Mouse (Mus musculus) v-Abl transformed pro-B cells (cell line): ENCODE measurements around the gene Sbk3.

Experiments
- in situ Hi-C, 2 experiments: fragments of 400-800 bp; cut with MboI; formaldehyde crosslinking; loops; one replicate each; pipeline ENCODE4 v1.15.1; 2025; ENCODE audit not compliant: unreplicated experiment in 2 of 2

The Sbk3 gene

DNA sequence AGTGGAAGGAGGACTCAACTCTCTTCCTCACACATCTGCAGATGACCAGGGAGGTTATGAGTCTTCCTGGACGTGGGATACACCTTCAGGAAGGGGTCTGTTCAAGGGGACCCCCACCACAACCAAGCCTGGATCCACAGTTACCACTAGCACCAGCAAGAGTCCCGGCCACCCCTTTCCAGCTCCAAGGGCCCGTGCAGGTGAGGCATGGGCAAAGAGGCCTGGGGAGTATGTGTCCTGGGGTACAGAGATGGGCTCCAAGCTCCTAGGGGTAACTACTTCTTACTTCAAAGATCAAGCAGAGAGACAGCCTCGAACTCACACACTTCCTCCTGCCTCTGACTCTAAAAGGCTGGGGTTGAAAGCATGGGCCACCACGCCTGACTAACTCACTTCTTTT, 28.3 kb downstream of the Sbk3 start:
- in situ Hi-C loops = loop anchor here (5.0 to 25.0 kb wide), 12 partner anchors 35 to 1255 kb away; partner anchors contain the start of genes Leng8 (in 2 of the 2), Galp (in 1 of the 2), Gm36210 (in 1 of the 2) and Rpl28 (in 1 of the 2)

DNA sequence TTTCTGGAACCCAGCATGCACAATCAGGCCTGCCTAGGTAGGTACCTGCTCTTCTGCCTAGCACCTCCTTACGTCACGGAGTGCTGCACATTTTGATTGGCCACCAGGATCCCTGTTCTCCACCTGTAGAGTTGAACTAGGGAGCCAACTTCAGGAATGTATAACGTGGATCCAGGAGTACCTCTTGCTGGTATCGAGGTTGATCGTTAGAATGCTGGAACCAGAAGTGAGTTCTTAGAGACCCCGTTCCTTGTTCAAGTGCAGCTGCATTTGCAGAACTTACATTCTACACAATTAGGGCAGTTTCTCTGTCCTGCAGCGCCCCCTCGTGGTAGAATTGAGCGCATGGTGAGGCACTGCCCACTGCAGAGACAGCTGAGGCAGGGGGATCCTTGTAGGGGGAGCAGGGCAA, 30.9 kb downstream of the Sbk3 start:
- in situ Hi-C loops = loop anchor here (5.0 to 25.0 kb wide), 12 partner anchors 33 to 1257 kb away; partner anchors contain the start of genes Leng8 (in 2 of the 2), Galp (in 1 of the 2), Gm36210 (in 1 of the 2) and Rpl28 (in 1 of the 2)

DNA sequence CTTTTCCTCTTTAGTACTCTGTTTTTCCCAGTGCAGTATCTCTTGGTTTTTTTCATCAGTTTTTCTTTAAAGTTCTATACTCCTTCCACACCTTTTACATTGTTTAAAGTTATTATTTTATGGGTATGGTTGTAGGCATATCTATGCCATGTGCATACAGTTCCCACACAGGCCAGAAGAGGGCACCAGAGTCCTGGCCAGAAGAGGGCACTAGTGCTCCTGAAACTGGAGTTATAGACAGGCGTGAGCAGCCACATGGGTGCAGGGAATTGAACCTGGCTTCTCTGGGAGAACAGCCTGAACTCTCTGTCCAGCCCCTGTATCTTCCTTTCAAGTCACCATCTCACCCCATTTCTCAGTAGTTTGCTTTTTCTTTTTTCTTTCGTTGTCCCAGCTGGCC, 32.5 kb downstream of the Sbk3 start:
- in situ Hi-C loops = loop anchor here (5.0 to 25.0 kb wide), 3 partner anchors 126 to 801 kb away; partner anchors contain the start of genes Leng8 (in 2 of the 2) and Ube2s (in 2 of the 2)

- in situ Hi-C loops = loop anchor here (5.0 to 25.0 kb wide), 3 partner anchors 125 to 800 kb away; partner anchors contain the start of genes Leng8 (in 2 of the 2) and Ube2s (in 2 of the 2)
Measured at GRCm38 (mm10) chr7:4937392-4937791, 33.6 kb downstream of the Sbk3 start.

DNA sequence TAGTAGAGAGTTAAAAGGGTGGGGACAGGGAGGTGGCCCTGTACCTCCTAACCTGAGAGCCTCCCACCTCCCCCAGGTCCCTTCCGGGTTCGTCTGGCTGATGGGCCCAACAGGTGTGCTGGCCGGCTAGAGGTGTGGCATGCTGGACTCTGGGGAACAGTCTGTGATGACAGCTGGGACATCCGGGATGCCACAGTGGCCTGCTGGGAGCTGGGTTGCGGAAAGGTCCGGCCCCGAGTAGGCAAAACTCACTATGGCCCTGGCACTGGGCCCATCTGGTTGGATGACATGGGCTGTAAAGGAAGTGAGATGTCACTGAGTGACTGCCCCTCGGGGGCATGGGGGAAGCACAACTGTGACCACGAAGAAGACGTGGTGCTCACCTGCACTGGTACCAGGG, 34.1 kb downstream of the Sbk3 start:
- in situ Hi-C loops = loop anchor here (5.0 to 25.0 kb wide), 3 partner anchors 125 to 800 kb away; partner anchors contain the start of genes Leng8 (in 2 of the 2) and Ube2s (in 2 of the 2)

DNA sequence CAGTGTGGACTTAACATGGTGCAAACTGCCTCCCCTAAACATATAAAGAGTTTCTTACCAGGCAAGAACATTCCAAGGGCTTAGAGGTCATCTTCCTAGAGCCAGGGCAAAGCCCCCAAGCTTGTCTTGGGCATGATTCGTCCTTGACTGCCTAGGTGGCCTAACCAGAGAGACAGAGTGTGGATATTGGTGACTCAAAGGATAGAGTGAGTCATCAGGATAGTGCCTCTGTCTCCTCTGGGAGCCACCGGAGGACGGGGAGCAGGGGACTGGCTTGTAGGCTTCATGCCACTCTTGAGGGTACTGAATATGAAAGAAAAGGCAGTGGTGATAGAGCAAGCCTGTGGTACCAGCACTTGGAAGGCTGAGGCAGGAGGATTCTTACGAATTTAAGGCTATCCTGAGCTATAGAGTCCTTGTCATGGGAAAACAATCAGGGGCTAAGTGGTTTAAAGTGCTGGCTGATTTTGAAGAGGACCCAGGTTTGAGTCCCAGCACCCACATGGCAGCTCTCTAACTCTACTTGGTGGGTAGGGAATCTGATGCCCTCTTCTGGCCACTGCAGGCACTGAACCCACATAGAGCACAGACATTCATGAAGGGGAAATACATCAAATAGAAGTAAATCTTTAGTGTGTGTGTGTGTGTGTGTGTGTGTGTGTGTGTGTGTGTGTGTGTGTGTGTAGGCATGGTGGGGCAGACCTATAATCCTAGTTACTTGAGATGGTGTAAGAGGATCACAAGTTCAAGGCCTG, 36.6 kb downstream of the Sbk3 start:
- in situ Hi-C loops = loop anchor here (10.0 to 25.0 kb wide), 2 partner anchors 310 to 797 kb away; partner anchors contain the start of gene Leng8 (in 2 of the 2)

- in situ Hi-C loops = loop anchor here (10.0 to 25.0 kb wide), 2 partner anchors 308 to 796 kb away; partner anchors contain the start of gene Leng8 (in 2 of the 2)
Measured at GRCm38 (mm10) chr7:4933103-4933502, 37.9 kb downstream of the Sbk3 start.

GRCm38 (mm10) chr7:4928323-4928722, 42.6 kb downstream of the Sbk3 start:
- in situ Hi-C loops = loop anchor here (10.0 to 25.0 kb wide), 2 partner anchors 284 to 791 kb away; partner anchors contain the start of gene Leng8 (in 2 of the 2)

GRCm38 (mm10) chr7:4927711-4928110, 43.3 kb downstream of the Sbk3 start:
- in situ Hi-C loops = loop anchor here (10.0 to 25.0 kb wide), 2 partner anchors 283 to 790 kb away; partner anchors contain the start of gene Leng8 (in 2 of the 2)

DNA sequence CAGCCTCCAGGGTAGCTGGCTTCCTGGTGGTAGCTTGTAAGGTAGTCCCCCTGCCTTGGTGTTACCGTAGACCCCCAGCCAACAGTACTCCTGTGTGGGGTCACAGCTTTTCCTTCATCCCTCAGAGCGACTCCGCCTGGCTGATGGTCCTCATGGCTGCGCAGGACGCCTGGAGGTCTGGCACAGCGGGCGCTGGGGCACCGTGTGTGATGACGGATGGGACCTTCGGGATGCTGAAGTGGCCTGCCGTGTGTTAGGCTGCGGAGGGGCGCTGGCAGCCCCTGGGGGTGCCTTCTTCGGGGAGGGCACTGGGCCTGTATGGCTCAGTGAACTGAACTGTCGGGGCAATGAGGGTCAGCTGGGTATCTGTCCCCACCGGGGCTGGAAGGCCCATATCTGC, 44.1 kb downstream of the Sbk3 start:
- in situ Hi-C loops = loop anchor here (10.0 to 25.0 kb wide), 2 partner anchors 282 to 790 kb away; partner anchors contain the start of gene Leng8 (in 2 of the 2)

GRCm38 (mm10) chr7:4925441-4926381, 45.3 kb downstream of the Sbk3 start, which contains the start of gene Ssc5d:
Gene Ssc5d (plus strand): TSS chr7:4925785.
- in situ Hi-C loops = loop anchor here (10.0 to 25.0 kb wide), 2 partner anchors 281 to 788 kb away; partner anchors contain the start of gene Leng8 (in 2 of the 2)

DNA sequence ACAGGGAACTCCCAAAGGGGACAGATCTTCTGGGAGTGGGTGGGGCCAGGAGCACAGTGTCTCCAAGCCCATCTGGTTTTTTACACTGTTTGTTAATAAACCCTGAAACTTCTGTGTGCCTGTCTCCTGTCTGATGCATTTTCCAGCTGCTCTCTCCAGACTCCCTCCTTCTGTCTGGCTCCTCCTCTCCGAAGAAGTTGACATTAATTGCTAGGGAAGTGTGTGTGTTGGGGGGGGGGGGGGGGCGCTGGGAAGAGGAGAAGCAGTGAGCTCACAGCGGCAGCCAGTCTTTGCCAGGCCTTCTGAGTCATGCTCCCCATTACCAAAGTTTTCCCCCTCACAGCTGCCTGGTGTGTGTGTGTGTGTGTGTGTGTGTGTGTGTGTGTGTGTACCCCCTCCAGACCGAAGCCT, 46.1 kb downstream of the Sbk3 start:
- in situ Hi-C loops = loop anchor here (10.0 to 25.0 kb wide), 2 partner anchors 280 to 788 kb away; partner anchors contain the start of gene Leng8 (in 2 of the 2)

DNA sequence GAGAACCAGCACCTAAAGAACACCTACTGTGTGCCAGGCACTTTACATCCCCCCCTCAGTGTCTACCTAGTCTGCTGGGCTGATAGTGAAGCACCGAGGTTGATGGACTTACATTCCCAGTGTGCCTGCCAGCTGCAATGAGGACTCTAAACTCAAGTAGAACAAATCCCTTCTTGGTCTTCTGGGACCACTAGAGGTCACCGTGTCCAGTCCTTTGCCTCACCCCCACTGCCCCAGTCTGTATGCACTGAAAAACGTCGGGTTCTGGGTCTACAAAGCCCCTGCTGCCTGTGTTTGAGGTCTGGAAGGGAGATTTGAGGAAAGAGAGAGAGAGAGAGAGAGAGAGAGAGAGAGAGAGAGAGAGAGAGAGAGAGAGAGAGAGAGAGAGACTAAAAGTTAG, 46.5 kb downstream of the Sbk3 start:
- in situ Hi-C loops = loop anchor here in 1 of 2 experiments (10.0 kb wide), 1 partner anchor 280 kb away; no protein-coding TSS in a partner anchor

DNA sequence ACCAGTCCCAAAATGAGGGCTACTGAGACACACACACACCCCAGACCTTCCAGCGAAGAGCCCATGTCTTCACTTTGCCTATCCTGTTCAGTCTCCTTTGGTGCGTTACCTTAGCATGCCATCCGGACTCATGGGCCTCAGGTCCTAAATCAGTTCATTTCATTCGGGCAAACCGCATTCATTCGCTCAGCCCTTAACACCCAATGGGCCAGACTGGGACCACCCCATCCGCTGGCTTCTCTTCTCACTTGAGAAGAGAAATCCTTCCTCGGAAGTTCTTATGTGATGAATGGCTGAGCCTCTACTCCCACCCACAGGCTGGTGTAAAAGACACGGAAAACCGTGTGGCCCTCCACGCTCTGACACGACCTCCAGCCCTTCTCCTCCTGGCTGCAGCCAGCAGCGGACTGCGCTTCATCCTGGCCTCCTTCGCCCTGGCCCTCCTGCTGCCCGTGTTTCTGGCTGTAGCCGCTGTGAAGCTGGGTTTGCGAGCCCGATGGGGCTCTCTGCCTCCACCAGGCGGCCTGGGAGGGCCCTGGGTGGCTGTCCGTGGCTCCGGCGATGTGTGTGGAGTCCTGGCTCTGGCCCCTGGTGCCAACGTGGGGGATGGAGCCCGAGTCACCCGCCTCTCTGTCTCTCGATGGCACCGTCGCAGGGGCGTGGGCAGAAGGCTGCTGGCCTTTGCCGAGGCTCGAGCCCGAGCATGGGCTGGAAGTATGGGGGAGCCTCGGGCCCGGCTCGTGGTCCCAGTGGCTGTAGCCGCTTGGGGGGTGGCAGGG, 47.2 kb downstream of the Sbk3 start:
- in situ Hi-C loops = loop anchor here in 1 of 2 experiments (10.0 kb wide), 1 partner anchor 279 kb away; no protein-coding TSS in a partner anchor

- in situ Hi-C loops = loop anchor here in 1 of 2 experiments (10.0 kb wide), 1 partner anchor 278 kb away; no protein-coding TSS in a partner anchor
Measured at GRCm38 (mm10) chr7:4922931-4923565, 47.9 kb downstream of the Sbk3 start.

DNA sequence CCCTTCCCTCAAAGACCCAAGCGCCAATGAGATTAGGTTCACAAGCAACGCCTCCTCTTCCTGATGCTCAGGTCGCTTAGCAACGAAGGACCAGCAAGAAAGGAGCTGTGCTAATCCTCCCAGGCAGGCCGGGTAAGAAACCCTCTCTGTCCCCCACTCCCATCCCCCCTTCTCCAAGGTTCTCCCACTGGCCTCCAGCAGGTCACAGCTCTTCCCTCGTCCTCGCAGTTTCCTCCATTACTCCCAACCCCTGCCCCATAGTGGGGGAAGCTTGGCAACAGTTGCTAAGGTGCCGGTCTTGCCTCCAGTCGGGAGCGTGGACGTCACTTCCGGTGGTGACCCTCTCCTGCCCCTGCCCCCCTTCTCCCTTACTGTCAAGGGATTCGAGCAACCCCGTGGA, 48.5 kb downstream of the Sbk3 start:
- in situ Hi-C loops = loop anchor here in 1 of 2 experiments (10.0 kb wide), 1 partner anchor 278 kb away; no protein-coding TSS in a partner anchor

- in situ Hi-C loops = loop anchor here in 1 of 2 experiments (10.0 kb wide), 1 partner anchor 277 kb away; no protein-coding TSS in a partner anchor
Measured at GRCm38 (mm10) chr7:4921824-4922482, 49.0 kb downstream of the Sbk3 start, which contains the start of gene Nat14. Gene Nat14 (plus strand): TSS chr7:4922028.
